Mouse (Mus musculus): ENCODE measurements around the gene 2310011J03Rik. TPM values are rescaled to one million over a fixed set of nuclear protein-coding genes. Genes with fewer than 3 reads are reported as not detected.

2310011J03Rik gene
- polyA plus RNA-seq, 2 experiments from 2014 or later, result 47.1 to 59.9 TPM

- ATAC-seq, result no peak
These were observed 31.7 kb downstream of the 2310011J03Rik start for GRCm38 (mm10) chr10:80288657-80289056.

- ATAC-seq, result no peak
These were observed 32.2 kb downstream of the 2310011J03Rik start for GRCm38 (mm10) chr10:80288097-80288496.

- no peak for ATAC-seq
These were observed 34.9 kb downstream of the 2310011J03Rik start for GRCm38 (mm10) chr10:80285222-80286070.

GRCm38 (mm10) chr10:80282481-80283441 lies 37.6 kb downstream of the 2310011J03Rik start:
- no peak for ATAC-seq

- ATAC-seq, result no peak
These were observed 38.4 kb downstream of the 2310011J03Rik start for GRCm38 (mm10) chr10:80281921-80282371.

- no peak for ATAC-seq
These were observed 39.0 kb downstream of the 2310011J03Rik start for GRCm38 (mm10) chr10:80281304-80281703.

GRCm38 (mm10) chr10:80279273-80279672 lies 41.1 kb downstream of the 2310011J03Rik start:
- ATAC-seq, result no peak

- ATAC-seq, result no peak
These were observed 41.9 kb downstream of the 2310011J03Rik start for GRCm38 (mm10) chr10:80278390-80278789.

- no peak for ATAC-seq
These were observed 44.1 kb downstream of the 2310011J03Rik start for GRCm38 (mm10) chr10:80276238-80276637.

GRCm38 (mm10) chr10:80273847-80274246 lies 46.5 kb downstream of the 2310011J03Rik start:
- no peak for ATAC-seq

- ATAC-seq, result no peak
These were observed 48.3 kb downstream of the 2310011J03Rik start for GRCm38 (mm10) chr10:80271870-80272585.

GRCm38 (mm10) chr10:80271186-80271843 lies 49.0 kb downstream of the 2310011J03Rik start:
- ATAC-seq, result peak; percentile 64

- no peak for ATAC-seq
These were observed 49.6 kb downstream of the 2310011J03Rik start for GRCm38 (mm10) chr10:80270734-80271181.

- no peak for ATAC-seq
These were observed 50.2 kb downstream of the 2310011J03Rik start for GRCm38 (mm10) chr10:80270099-80270498.

Other genes with a start within 250 kb of the 2310011J03Rik start
- 10 to 100 TPM; 28.4 to 54.8 TPM for gene Sbno2, start 215.0 kb downstream of the 2310011J03Rik start, polyA plus RNA-seq (2017; shearing (Covaris generic))
- 10 to 100 TPM; 19.2 to 30.7 TPM for gene Stk11, start 204.7 kb downstream of the 2310011J03Rik start, polyA plus RNA-seq (2017; shearing (Covaris generic))
- 100 to 1,000 TPM; 303 to 370 TPM for gene Atp5d, start 181.9 kb downstream of the 2310011J03Rik start, polyA plus RNA-seq (2017; shearing (Covaris generic))
- gene Cbarp, start 179.7 kb downstream of the 2310011J03Rik start, polyA plus RNA-seq (2017; shearing (Covaris generic)), result 1 to 10 TPM; 1.3 to 1.4 TPM
- 1 to 10 TPM; 4.6 to 8.2 TPM for gene Midn, start 172.3 kb downstream of the 2310011J03Rik start, polyA plus RNA-seq (2017; shearing (Covaris generic))
- gene Cirbp, start 154.6 kb downstream of the 2310011J03Rik start, polyA plus RNA-seq (2017; shearing (Covaris generic)), result 100 to 1,000 TPM; 124 to 272 TPM
- 10 to 100 TPM; 21.6 to 23.5 TPM for gene 1600002K03Rik, start 147.6 kb downstream of the 2310011J03Rik start, polyA plus RNA-seq (2017; shearing (Covaris generic))
- gene Efna2, start 141.1 kb downstream of the 2310011J03Rik start, polyA plus RNA-seq (2017; shearing (Covaris generic)), result under 1 TPM in 1 of 2 experiments, not detected in 1; 0.28 TPM
- 10 to 100 TPM; 73.3 to 96.9 TPM for gene Mum1, start 94.1 kb downstream of the 2310011J03Rik start, polyA plus RNA-seq (2017; shearing (Covaris generic))
- gene Ndufs7, start 71.4 kb downstream of the 2310011J03Rik start, polyA plus RNA-seq (2017; shearing (Covaris generic)), result 100 to 1,000 TPM; 231 to 237 TPM
- gene Gamt, start 59.5 kb downstream of the 2310011J03Rik start, polyA plus RNA-seq (2017; shearing (Covaris generic)), result under 1 TPM in 1 of 2 experiments, not detected in 1; 0.47 TPM
- gene Dazap1, start 59.1 kb downstream of the 2310011J03Rik start, polyA plus RNA-seq (2017; shearing (Covaris generic)), result 10 to 100 TPM; 10.4 to 14.7 TPM
- 1,000 to 10,000 TPM; 1,622 to 1,794 TPM for gene Rps15, start 28.1 kb downstream of the 2310011J03Rik start, polyA plus RNA-seq (2017; shearing (Covaris generic))
- under 1 TPM in 1 of 2 experiments, not detected in 1; 0.16 TPM for gene Apc2, start 24.6 kb downstream of the 2310011J03Rik start, polyA plus RNA-seq (2017; shearing (Covaris generic))
- gene Pcsk4, start 9.0 kb upstream of the 2310011J03Rik start, polyA plus RNA-seq (2017; shearing (Covaris generic)), result 10 to 100 TPM; 11.9 to 12.3 TPM
- under 1 TPM in 1 of 2 experiments, not detected in 1; 0.51 TPM for gene Reep6, start 9.4 kb upstream of the 2310011J03Rik start, polyA plus RNA-seq (2017; shearing (Covaris generic))
- not detected for gene Adamtsl5, start 27.9 kb upstream of the 2310011J03Rik start, polyA plus RNA-seq (2017; shearing (Covaris generic))
- gene Plk5, start 35.9 kb upstream of the 2310011J03Rik start, polyA plus RNA-seq (2017; shearing (Covaris generic)), result not detected
- gene Mex3d, start 67.1 kb upstream of the 2310011J03Rik start, polyA plus RNA-seq (2017; shearing (Covaris generic)), result 1 to 10 TPM in 1 of 2 experiments, not detected in 1; 1.3 TPM
- 10 to 100 TPM; 26.7 to 27.2 TPM for gene Mbd3, start 79.0 kb upstream of the 2310011J03Rik start, polyA plus RNA-seq (2017; shearing (Covaris generic))
- gene Uqcr11, start 86.3 kb upstream of the 2310011J03Rik start, polyA plus RNA-seq (2017; shearing (Covaris generic)), result 100 to 1,000 TPM; 268 to 337 TPM
- gene Tcf3, start 113.1 kb upstream of the 2310011J03Rik start, polyA plus RNA-seq (2017; shearing (Covaris generic)), result 1 to 10 TPM; 7.5 to 8.5 TPM
- not detected for gene Onecut3, start 174.3 kb upstream of the 2310011J03Rik start, polyA plus RNA-seq (2017; shearing (Covaris generic))
- gene Atp8b3, start 218.6 kb upstream of the 2310011J03Rik start, polyA plus RNA-seq (2017; shearing (Covaris generic)), result not detected
- 10 to 100 TPM; 13.6 to 16.4 TPM for gene Rexo1, start 241.0 kb upstream of the 2310011J03Rik start, polyA plus RNA-seq (2017; shearing (Covaris generic))

Data from CD4-positive, CD25-positive, alpha-beta regulatory T cell, adult 4 months (primary cell).